Mouse (Mus musculus) MEL (cell line): ENCODE measurements around the gene Hoxa5. TPM values are rescaled to one million over a fixed set of nuclear protein-coding genes. Genes with fewer than 3 reads are reported as not detected.

Source experiments
- DNase-seq: peaks from one replicate; pipeline ENCODE4 v3.0.0; 2011; ENCODE audit warnings: low read depth, low spot score
- H3K27ac ChIP-seq: 2 replicates; pipeline ENCODE4 v1.5.1; 2012; ENCODE audit warnings: low read depth, mild to moderate bottlenecking, control low read depth, low read length, moderate library complexity; ENCODE audit not compliant: control insufficient read depth
- H3K27me3 ChIP-seq, 2 experiments: fragments of 150-350 bp in 1 of 2; sonication (generic) in 1 of 2; 2 replicates each; pipeline ENCODE4 v1.6.1; 2012; ENCODE audit warnings: low read length in 2 of 2, mild to moderate bottlenecking in 2 of 2, improper control_type of control experiment in 1 of 2, moderate library complexity in 1 of 2; ENCODE audit not compliant: insufficient read depth in 2 of 2, control insufficient read depth in 1 of 2
- H3K36me3 ChIP-seq, 2 experiments: 2 replicates each; pipeline ENCODE4 v1.6.1; 2012 to 2014; ENCODE audit warnings: low read length in 2 of 2, improper control_type of control experiment in 1 of 2, inconsistent platforms in 1 of 2, mild to moderate bottlenecking in 1 of 2; ENCODE audit not compliant: insufficient read depth in 2 of 2, control insufficient read depth in 1 of 2
- H3K4me1 ChIP-seq, 2 experiments: fragments of 150-350 bp in 1 of 2; sonication (generic) in 1 of 2; 2 replicates each; pipeline ENCODE4 v1.6.1; 2012; ENCODE audit warnings: low read length in 2 of 2, improper control_type of control experiment in 1 of 2, mild to moderate bottlenecking in 1 of 2; ENCODE audit not compliant: insufficient read depth in 2 of 2, control insufficient read depth in 1 of 2
- H3K4me3 ChIP-seq, 2 experiments: fragments of 150-350 bp in 1 of 2; sonication (generic) in 1 of 2; 2 replicates each; pipeline ENCODE4 v1.5.1; 2012; ENCODE audit warnings: low read depth in 2 of 2, low read length in 2 of 2, mild to moderate bottlenecking in 2 of 2, moderate library complexity in 2 of 2, control low read depth in 1 of 2, improper control_type of control experiment in 1 of 2; ENCODE audit not compliant: control insufficient read depth in 1 of 2, insufficient read depth in 1 of 2
- H3K79me2 ChIP-seq: 2 replicates; pipeline ENCODE4 v1.6.1; 2012; ENCODE audit warnings: mild to moderate bottlenecking, low read length, moderate library complexity; ENCODE audit not compliant: control insufficient read depth, poor library complexity, insufficient read depth
- H3K9ac ChIP-seq: 2 replicates; pipeline ENCODE4 v1.6.1; 2012; ENCODE audit warnings: low read depth, mild to moderate bottlenecking, control low read depth, low read length, moderate library complexity; ENCODE audit not compliant: control insufficient read depth, poor library complexity, severe bottlenecking
- H3K9me3 ChIP-seq: fragments of 150-350 bp; sonication (generic); replicated peaks from 2 replicates; pipeline ENCODE4 v1.6.1; 2012; ENCODE audit warnings: mild to moderate bottlenecking, low read length, improper control_type of control experiment, moderate library complexity; ENCODE audit not compliant: insufficient read depth
- CHD1 ChIP-seq: IDR thresholded peaks from 2 replicates; pipeline ENCODE4 v1.6.1; 2012; ENCODE audit warnings: low read depth, mild to moderate bottlenecking, inconsistent platforms, low read length, improper control_type of control experiment
- CTCF ChIP-seq, 3 experiments: IDR thresholded peaks in 2 of 3; conservative IDR thresholded peaks in 1 of 3; 2 replicates each; pipeline ENCODE4 v1.5.1; 2011 to 2012; ENCODE audit warnings: low read length in 3 of 3, low read depth in 2 of 3, mild to moderate bottlenecking in 2 of 3, improper control_type of control experiment in 1 of 3, inconsistent platforms in 1 of 3, mixed read lengths in 1 of 3, moderate library complexity in 1 of 3; ENCODE audit not compliant: control insufficient read depth in 1 of 3, insufficient read depth in 1 of 3, poor library complexity in 1 of 3, severe bottlenecking in 1 of 3
- E2F4 ChIP-seq: IDR thresholded peaks from 2 replicates; pipeline ENCODE4 v1.6.1; 2011; ENCODE audit warnings: low read depth, low read length, improper control_type of control experiment, borderline replicate concordance
- ELF1 ChIP-seq: IDR thresholded peaks from 2 replicates; pipeline ENCODE4 v1.6.1; 2014; ENCODE audit warnings: low read depth, mild to moderate bottlenecking, inconsistent platforms, low read length, improper control_type of control experiment, moderate library complexity
- EP300 ChIP-seq, 2 experiments: IDR thresholded peaks; 2 replicates each; pipeline ENCODE4 v1.6.1; 2011; ENCODE audit warnings: improper control_type of control experiment in 2 of 2, low read length in 2 of 2, low read depth in 1 of 2, mild to moderate bottlenecking in 1 of 2
- ETS1 ChIP-seq: IDR thresholded peaks from 2 replicates; pipeline ENCODE4 v1.6.1; 2012; ENCODE audit warnings: low read depth, mild to moderate bottlenecking, inconsistent platforms, low read length, improper control_type of control experiment, moderate library complexity
- GABPA ChIP-seq: IDR thresholded peaks from 2 replicates; pipeline ENCODE4 v1.6.1; 2012; ENCODE audit warnings: low read depth, mild to moderate bottlenecking, inconsistent platforms, low read length, improper control_type of control experiment, moderate library complexity
- JUND ChIP-seq: IDR thresholded peaks from 2 replicates; pipeline ENCODE4 v1.6.1; 2011; ENCODE audit warnings: low read depth, mild to moderate bottlenecking, improper control_type of control experiment, low read length
- KAT2A ChIP-seq: conservative IDR thresholded peaks from 2 replicates; pipeline ENCODE4 v1.6.1; 2012; ENCODE audit warnings: low read depth, low read length, improper control_type of control experiment, inconsistent platforms
- MAX ChIP-seq: IDR thresholded peaks from 2 replicates; pipeline ENCODE4 v1.6.1; 2011; ENCODE audit warnings: low read length, improper control_type of control experiment
- MEF2A ChIP-seq: IDR thresholded peaks from 2 replicates; pipeline ENCODE4 v1.6.1; 2014; ENCODE audit warnings: low read depth, mild to moderate bottlenecking, inconsistent platforms, low read length, improper control_type of control experiment; ENCODE audit not compliant: poor library complexity, insufficient replicate concordance, severe bottlenecking; ENCODE audit errors: extremely low read depth
- MXI1 ChIP-seq: IDR thresholded peaks from 2 replicates; pipeline ENCODE4 v1.6.1; 2011; ENCODE audit warnings: mild to moderate bottlenecking, low read depth, low read length, improper control_type of control experiment
- NELFE ChIP-seq: IDR thresholded peaks from 2 replicates; pipeline ENCODE4 v1.6.1; 2011; ENCODE audit warnings: low read depth, low read length, improper control_type of control experiment
- NRF1 ChIP-seq: IDR thresholded peaks from 2 replicates; pipeline ENCODE4 v1.6.1; 2014; ENCODE audit warnings: low read depth, mild to moderate bottlenecking, inconsistent platforms, low read length, improper control_type of control experiment, moderate library complexity; ENCODE audit not compliant: poor library complexity, insufficient read depth, severe bottlenecking
- RCOR1 ChIP-seq: IDR thresholded peaks from 2 replicates; pipeline ENCODE4 v1.6.1; 2012; ENCODE audit warnings: low read depth, mild to moderate bottlenecking, inconsistent platforms, low read length, improper control_type of control experiment
- SMC3 ChIP-seq: IDR thresholded peaks from 2 replicates; pipeline ENCODE4 v1.6.1; 2011; ENCODE audit warnings: low read depth, low read length, improper control_type of control experiment
- TBP ChIP-seq: IDR thresholded peaks from 2 replicates; pipeline ENCODE4 v1.8.0; 2011; ENCODE audit warnings: low read depth, low read length, improper control_type of control experiment
- TCF12 ChIP-seq: IDR thresholded peaks from 2 replicates; pipeline ENCODE4 v1.6.1; 2014; ENCODE audit warnings: low read depth, mild to moderate bottlenecking, inconsistent platforms, low read length, improper control_type of control experiment, moderate library complexity
- UBTF ChIP-seq: IDR thresholded peaks from 2 replicates; pipeline ENCODE4 v1.6.1; 2012; ENCODE audit warnings: low read depth, mild to moderate bottlenecking, inconsistent platforms, low read length, improper control_type of control experiment, moderate library complexity, borderline replicate concordance; ENCODE audit not compliant: insufficient read depth
- USF1 ChIP-seq: IDR thresholded peaks from 2 replicates; pipeline ENCODE4 v1.6.1; 2014; ENCODE audit warnings: low read depth, mild to moderate bottlenecking, inconsistent platforms, low read length, improper control_type of control experiment, moderate library complexity
- ZKSCAN1 ChIP-seq: IDR thresholded peaks from 2 replicates; pipeline ENCODE4 v1.6.1; 2012; ENCODE audit warnings: low read depth, mild to moderate bottlenecking, inconsistent platforms, low read length, improper control_type of control experiment, moderate library complexity
- ZNF384 ChIP-seq: IDR thresholded peaks from 2 replicates; pipeline ENCODE4 v1.6.1; 2012; ENCODE audit warnings: low read depth, mild to moderate bottlenecking, inconsistent platforms, low read length, improper control_type of control experiment
- polyA plus RNA-seq, 2 experiments: library from polyadenylated mRNA; stranded (reverse) in 1 of 2; unstranded in 1 of 2; fragments of >175 nt in 1 of 2; fragments of >200 nt in 1 of 2; gene quantifications; 2 replicates each; pipeline versions ENCODE4 v1.2.1 to v1.2.4; 2012; ENCODE audit warnings: low replicate concordance in 2 of 2, low read depth in 1 of 2; ENCODE audit not compliant: insufficient read length in 2 of 2, insufficient read depth in 1 of 2, missing spikeins in 1 of 2
- total RNA-seq: library from RNA; depleted of rRNA; stranded (reverse); fragments of 300-350 nt; gene quantifications from 2 replicates; pipeline ENCODE4 v1.2.3, GENCODE M21; 2012

Hoxa5 gene
- total and polyA plus RNA-seq, 3 experiments, result not detected

- no peak overlapping the region for H3K9ac ChIP-seq
- no peak overlapping the region for H3K27ac ChIP-seq
- no peaks in the 10 kb centered on the region for H3K27me3 ChIP-seq
- no peaks in the 10 kb centered on the region for H3K9me3 ChIP-seq
- DNase-seq, result no peak
- no peak overlapping the region for H3K4me3 ChIP-seq
- H3K79me2 ChIP-seq, result no peaks in the 10 kb centered on the region
- no peaks in the 10 kb centered on the region for H3K4me1 ChIP-seq
- H3K36me3 ChIP-seq, result no peaks in the 10 kb centered on the region
- TF ChIP-seq ELF1 (no peak), RCOR1 (no peak), NELFE (no peak), JUND (no peak), SMC3 (no peak), NRF1 (no peak), TBP (no peak), MEF2A (no peak), ETS1 (no peak), ZKSCAN1 (no peak), EP300 (IDR thresholded peaks at IDR 0.05; ENCODE audit: low read depth in 1 of 2, low read length in 2 of 2) (no peak), USF1 (no peak), MXI1 (no peak), ZNF384 (no peak), MAX (no peak)
These were observed 9.7 kb downstream of the Hoxa5 start for GRCm38 (mm10) chr6:52194690-52195089.

- no peak for TF ChIP-seq UBTF
- TF ChIP-seq USF1, result no peak
- TF ChIP-seq E2F4, result no peak
- no peak for TF ChIP-seq EP300 (IDR thresholded peaks at IDR 0.05; ENCODE audit: low read depth in 1 of 2, low read length in 2 of 2)
- TF ChIP-seq CHD1, result no peak
- TF ChIP-seq TBP, result no peak
- no peak for TF ChIP-seq SMC3
- no peak for TF ChIP-seq RCOR1
- TF ChIP-seq MEF2A, result no peak
- no peak for TF ChIP-seq ZKSCAN1
- no peak for TF ChIP-seq TCF12
- TF ChIP-seq CTCF (IDR thresholded peaks at IDR 0.05 in 2 of 3, conservative IDR thresholded peaks at IDR 0.05 in 1 of 3; ENCODE audit: control insufficient read depth in 1 of 3, insufficient read depth in 1 of 3, low read depth in 2 of 3, low read length in 3 of 3, poor library complexity in 1 of 3, severe bottlenecking in 1 of 3), result no peak
- no peak for TF ChIP-seq KAT2A
- TF ChIP-seq GABPA, result no peak
- Histone ChIP-seq H3K27ac (no peak overlapping the region), H3K36me3 (no peaks in the 10 kb centered on the region), H3K79me2 (no peaks in the 10 kb centered on the region), H3K9me3 (no peaks in the 10 kb centered on the region), H3K4me3 (no peak overlapping the region), H3K4me1 (no peaks in the 10 kb centered on the region), H3K27me3 (no peaks in the 10 kb centered on the region), H3K9ac (no peak overlapping the region)
- DNase-seq, result no peak
These were observed 12.4 kb downstream of the Hoxa5 start for GRCm38 (mm10) chr6:52191860-52192550.
